Mouse (Mus musculus) Muller cell, postnatal 12 days (primary cell): ENCODE measurements around the gene Gse1.

Source experiments
- DNase-seq: peaks from one replicate; pipeline ENCODE4 v3.0.0-alpha.2; 2015; ENCODE audit errors: inconsistent ontology term

The Gse1 gene

GRCm38 (mm10) chr8:120478754-120479153, 250.5 kb downstream of the Gse1 start:
- DNase-seq, result no peak

- no peak for DNase-seq
These were observed 251.4 kb downstream of the Gse1 start for GRCm38 (mm10) chr8:120479691-120480090.

GRCm38 (mm10) chr8:120482015-120482689, 253.9 kb downstream of the Gse1 start:
- DNase-seq, result no peak

GRCm38 (mm10) chr8:120484460-120484859, 256.2 kb downstream of the Gse1 start:
- DNase-seq, result no peak

- DNase-seq, result peak; percentile 74
These were observed 256.9 kb downstream of the Gse1 start for GRCm38 (mm10) chr8:120485116-120485515.

- DNase-seq, result no peak
These were observed 257.6 kb downstream of the Gse1 start for GRCm38 (mm10) chr8:120485551-120486476.

GRCm38 (mm10) chr8:120486477-120487376, 258.5 kb downstream of the Gse1 start:
- DNase-seq, result peak; percentile 71

GRCm38 (mm10) chr8:120487377-120487728, 259.1 kb downstream of the Gse1 start:
- DNase-seq, result peak; percentile 72

GRCm38 (mm10) chr8:120487729-120488510, 259.7 kb downstream of the Gse1 start:
- peak; percentile 46 for DNase-seq

- DNase-seq, result peak; percentile 67
These were observed 260.4 kb downstream of the Gse1 start for GRCm38 (mm10) chr8:120488636-120489131.

- no peak for DNase-seq
These were observed 261.0 kb downstream of the Gse1 start for GRCm38 (mm10) chr8:120489142-120489754.

- DNase-seq, result no peak
These were observed 261.6 kb downstream of the Gse1 start for GRCm38 (mm10) chr8:120489771-120490281.

- DNase-seq, result no peak
These were observed 262.3 kb downstream of the Gse1 start for GRCm38 (mm10) chr8:120490354-120491141.

GRCm38 (mm10) chr8:120491166-120491793, 263.0 kb downstream of the Gse1 start:
- no peak for DNase-seq

- DNase-seq, result no peak
These were observed 264.1 kb downstream of the Gse1 start for GRCm38 (mm10) chr8:120492193-120492880.

- no peak for DNase-seq
These were observed 264.6 kb downstream of the Gse1 start for GRCm38 (mm10) chr8:120492881-120493220.

- no peak for DNase-seq
These were observed 265.5 kb downstream of the Gse1 start for GRCm38 (mm10) chr8:120493508-120494464.
